Mouse (Mus musculus): ENCODE measurements around the gene Pgm5. TPM values are rescaled to one million over a fixed set of nuclear protein-coding genes. Genes with fewer than 3 reads are reported as not detected.

Pgm5 gene
- polyA plus RNA-seq, 1 experiment from 2014 or later = 0.35 TPM

DNA sequence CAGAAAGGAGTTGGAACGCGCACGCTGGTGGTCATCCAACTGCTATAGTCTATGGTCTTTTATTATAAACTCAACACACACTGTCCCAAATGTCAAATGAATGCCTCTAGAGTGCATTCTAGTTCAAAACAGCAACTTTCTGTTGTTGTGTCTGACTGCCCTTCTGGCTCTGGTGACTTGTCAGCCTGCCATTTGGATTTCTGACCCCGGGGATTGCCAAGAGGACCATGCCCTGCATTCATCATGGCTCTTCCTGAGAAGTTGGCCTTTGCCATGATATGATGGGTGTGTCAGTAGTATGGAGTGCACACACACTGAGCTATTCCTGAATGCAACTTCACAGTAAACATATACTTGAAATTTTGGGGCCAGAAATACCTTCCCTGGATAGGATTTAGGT is 172.1 kb downstream of the Pgm5 start:
- H3K9me3 ChIP-seq (replicated peaks) = no peaks in the 10 kb centered on the region
- no peaks in the 10 kb centered on the region for H3K27me3 ChIP-seq
- no peak overlapping the region for H3K4me3 ChIP-seq
- no peak for ATAC-seq
- no peak overlapping the region for H3K27ac ChIP-seq
- no peak overlapping the region for H3K9ac ChIP-seq
- H3K4me2 ChIP-seq = no peak overlapping the region
- no peaks in the 10 kb centered on the region for H3K36me3 ChIP-seq (ENCODE audit: poor library complexity, severe bottlenecking)
- 98% methylated on average over 4 of the region's 4 CpGs for WGBS
- H3K4me1 ChIP-seq = no peaks in the 10 kb centered on the region

DNA sequence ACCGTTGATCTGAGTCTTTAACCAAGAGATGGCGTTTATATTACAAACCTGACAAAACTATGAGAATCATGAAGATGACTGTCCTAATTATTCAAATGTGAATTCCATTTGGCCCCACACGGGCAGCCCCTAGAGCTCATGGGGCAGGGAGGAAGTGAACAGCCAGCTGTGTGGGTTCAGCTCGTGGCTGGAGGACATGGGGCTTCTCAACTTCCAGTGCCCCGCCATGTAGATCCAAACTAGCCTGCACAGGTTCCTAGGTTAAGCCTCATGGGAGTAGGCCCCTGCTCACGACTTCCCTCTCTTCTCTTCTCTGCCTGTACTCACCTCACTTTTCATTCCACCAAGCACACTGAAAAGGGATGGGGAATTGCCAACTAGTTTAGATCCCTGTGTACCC is 173.3 kb downstream of the Pgm5 start:
- Histone ChIP-seq H3K4me2 (no peak overlapping the region), H3K36me3 (ENCODE audit: poor library complexity, severe bottlenecking) (no peaks in the 10 kb centered on the region), H3K9ac (no peak overlapping the region), H3K4me3 (no peak overlapping the region), H3K27me3 (no peaks in the 10 kb centered on the region), H3K9me3 (replicated peaks) (no peaks in the 10 kb centered on the region), H3K4me1 (no peaks in the 10 kb centered on the region), H3K27ac (no peak overlapping the region)
- WGBS = 84% methylated on average over 6 of the region's 6 CpGs
- no peak for ATAC-seq

DNA sequence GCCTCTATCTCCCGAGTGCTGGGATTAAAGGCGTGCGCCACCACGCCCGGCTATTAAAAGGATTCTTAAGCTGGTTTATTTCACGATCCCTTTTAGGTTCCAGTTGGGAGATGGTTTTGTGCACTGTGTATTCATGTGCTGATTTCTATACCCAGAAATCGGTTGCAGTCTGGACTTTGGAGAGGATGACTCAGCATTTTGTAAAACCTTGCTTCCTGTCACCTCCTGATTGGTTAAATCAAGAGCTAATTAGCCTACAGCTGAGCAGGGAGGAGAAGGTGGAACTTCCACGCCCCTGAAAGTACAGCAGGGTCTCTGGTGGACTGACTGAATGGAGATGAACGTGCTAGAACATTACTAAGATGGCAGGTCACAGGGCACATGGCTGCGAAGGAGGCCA is 175.2 kb downstream of the Pgm5 start:
- Histone ChIP-seq H3K4me2 (no peak overlapping the region), H3K4me3 (no peak overlapping the region), H3K36me3 (ENCODE audit: poor library complexity, severe bottlenecking) (no peaks in the 10 kb centered on the region), H3K27ac (no peak overlapping the region), H3K27me3 (no peaks in the 10 kb centered on the region), H3K9ac (no peak overlapping the region), H3K9me3 (replicated peaks) (no peaks in the 10 kb centered on the region), H3K4me1 (no peaks in the 10 kb centered on the region)
- 86% methylated on average over 10 of the region's 10 CpGs for WGBS
- no peak for ATAC-seq

DNA sequence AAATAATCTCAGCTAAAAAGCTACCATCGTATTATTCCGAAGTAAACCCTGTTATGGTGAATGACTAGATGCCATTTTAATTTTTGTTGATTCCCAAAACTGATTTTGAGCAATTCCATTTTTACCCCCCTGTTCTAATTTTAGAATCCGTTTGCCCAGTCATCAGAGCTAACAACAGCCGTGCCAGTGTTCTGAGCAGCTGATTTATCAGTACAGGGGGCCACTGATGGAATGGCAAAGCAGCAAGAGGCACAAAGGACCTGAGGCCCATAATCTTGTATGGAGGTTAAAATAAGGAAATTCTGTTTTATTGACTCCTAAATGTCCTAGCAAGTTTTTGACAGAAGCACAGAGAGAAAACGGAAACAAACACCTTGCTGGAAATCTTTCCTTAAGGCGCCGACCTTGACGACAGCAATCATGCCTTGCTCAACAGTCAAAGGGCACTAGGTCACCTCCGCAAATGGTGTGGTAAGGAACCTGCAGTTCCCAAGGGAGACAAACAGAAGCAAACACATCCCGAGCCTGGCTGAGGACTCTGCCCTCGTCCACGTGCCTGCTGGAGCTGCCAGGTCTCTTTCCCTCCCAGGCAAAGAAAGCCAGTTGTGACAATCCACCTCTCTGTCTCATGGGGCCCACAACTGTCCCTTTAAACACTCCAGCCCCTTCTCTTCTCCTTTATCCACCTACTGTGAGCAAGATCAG is 178.5 kb downstream of the Pgm5 start:
- no peak overlapping the region for H3K4me3 ChIP-seq
- 81% methylated on average over 12 of the region's 12 CpGs for WGBS
- ATAC-seq = no peak

DNA sequence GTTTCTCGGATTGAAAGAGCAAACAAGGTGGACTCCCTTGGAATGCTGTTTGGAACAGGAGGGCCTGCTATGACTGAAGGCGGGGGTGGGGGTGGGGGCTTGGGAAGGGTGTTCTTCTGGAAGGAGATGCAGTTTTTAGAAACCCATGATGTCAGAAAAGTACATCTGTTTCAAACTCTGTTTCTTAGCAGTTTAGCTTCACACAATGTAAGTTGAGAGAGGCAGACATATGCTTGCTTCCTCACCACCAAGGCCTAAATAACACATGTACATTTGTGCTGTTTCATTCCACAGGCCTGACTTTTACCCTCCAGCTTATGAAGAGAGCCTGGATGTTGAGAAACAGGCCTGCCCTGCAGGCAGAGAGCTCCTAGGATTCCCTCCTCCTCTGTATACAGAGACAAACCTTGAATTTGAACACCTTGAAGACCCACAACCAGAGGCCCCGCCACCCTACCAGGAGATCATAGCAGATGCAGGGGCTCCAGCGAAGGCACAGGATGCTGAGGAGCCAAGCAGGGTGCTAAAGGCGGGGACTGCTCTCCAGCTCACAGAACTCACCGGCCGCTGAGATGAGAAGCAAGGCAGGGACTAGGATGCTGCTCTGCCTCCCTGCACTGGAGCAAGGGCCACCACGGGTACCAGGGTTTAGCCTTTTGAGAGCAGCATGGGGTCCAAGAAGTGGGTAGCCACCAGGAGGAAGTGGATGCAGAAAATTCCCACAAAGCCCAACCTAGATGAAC is 184.2 kb downstream of the Pgm5 start:
- Histone ChIP-seq H3K27me3 (no peaks in the 10 kb centered on the region), H3K9ac (no peak overlapping the region), H3K27ac (no peak overlapping the region), H3K36me3 (ENCODE audit: poor library complexity, severe bottlenecking) (no peaks in the 10 kb centered on the region), H3K4me3 (no peak overlapping the region), H3K4me1 (no peaks in the 10 kb centered on the region), H3K9me3 (replicated peaks) (no peaks in the 10 kb centered on the region), H3K4me2 (no peak overlapping the region)
- 69% methylated on average over 8 of the region's 8 CpGs for WGBS
- no peak for ATAC-seq

More for the DNA sequence above, 178.5 kb downstream of the Pgm5 start:
- H3K9me3 ChIP-seq (replicated peaks) = no peaks in the 10 kb centered on the region
- H3K27me3 ChIP-seq = no peaks in the 10 kb centered on the region
- H3K4me1 ChIP-seq = no peaks in the 10 kb centered on the region
- no peaks in the 10 kb centered on the region for H3K36me3 ChIP-seq (ENCODE audit: poor library complexity, severe bottlenecking)
- H3K9ac ChIP-seq = no peak overlapping the region
- H3K27ac ChIP-seq = no peak overlapping the region
- H3K4me2 ChIP-seq = no peak overlapping the region

DNA sequence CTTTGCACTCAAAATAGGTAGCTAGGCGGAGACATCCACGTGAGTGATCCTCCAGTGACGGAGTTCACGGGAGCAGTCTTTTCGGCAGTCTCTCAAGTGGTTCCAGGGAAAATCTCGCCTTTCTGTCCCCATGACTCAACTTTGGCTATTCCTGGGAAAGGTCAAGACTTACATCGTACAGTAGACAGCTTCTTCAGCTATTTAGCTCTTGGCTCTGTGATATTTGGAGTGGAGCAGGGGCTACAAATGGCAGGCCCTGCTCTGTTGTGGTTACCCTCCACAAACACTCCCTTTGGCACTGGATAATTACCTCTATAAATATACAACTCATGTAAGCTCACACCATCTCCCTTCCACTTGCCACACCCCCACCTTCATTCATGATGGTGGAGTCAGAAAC is 185.2 kb downstream of the Pgm5 start:
- Histone ChIP-seq H3K27ac (no peak overlapping the region), H3K4me3 (no peak overlapping the region), H3K27me3 (no peaks in the 10 kb centered on the region), H3K4me1 (no peaks in the 10 kb centered on the region), H3K9me3 (replicated peaks) (no peaks in the 10 kb centered on the region), H3K4me2 (no peak overlapping the region), H3K9ac (no peak overlapping the region), H3K36me3 (ENCODE audit: poor library complexity, severe bottlenecking) (no peaks in the 10 kb centered on the region)
- ATAC-seq = no peak
- WGBS = 92% methylated on average over 7 of the region's 7 CpGs

DNA sequence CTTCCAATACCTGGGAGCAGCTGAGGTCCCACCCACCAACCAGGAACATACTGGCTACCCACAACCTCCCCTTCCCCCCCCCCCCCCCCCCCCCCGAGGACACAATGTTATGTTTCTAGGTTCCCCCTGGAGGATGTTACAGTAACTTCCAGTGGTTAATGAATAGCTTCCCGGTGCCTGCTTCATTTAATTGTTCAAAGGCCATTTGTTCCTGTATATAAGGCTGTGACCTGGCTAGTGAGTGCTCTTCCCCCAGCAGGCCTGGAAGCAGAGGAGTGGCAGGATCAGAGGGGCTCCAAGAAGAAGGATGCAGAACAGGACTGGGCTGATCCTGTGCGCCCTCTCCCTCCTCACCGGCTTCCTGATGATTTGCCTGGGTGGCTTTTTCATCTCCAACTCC is 187.9 kb downstream of the Pgm5 start, which contains the start of gene Tmem252:
Tmem252 (plus strand) TSS at position 247 of the 400 bp plus-strand sequence.
- Histone ChIP-seq H3K9me3 (replicated peaks) (no peaks in the 10 kb centered on the region), H3K4me2 (no peak within 1 kb of the TSS), H3K4me3 (no peak within 1 kb of the TSS), H3K9ac (no peak within 1 kb of the TSS), H3K36me3 (ENCODE audit: poor library complexity, severe bottlenecking) (no peaks in the 10 kb centered on the region), H3K27ac (no peak within 1 kb of the TSS), H3K4me1 (no peaks in the 10 kb centered on the region), H3K27me3 (no peaks in the 10 kb centered on the region)
- 59% methylated on average over 4 of the region's 4 CpGs for WGBS
- ATAC-seq = no peak

DNA sequence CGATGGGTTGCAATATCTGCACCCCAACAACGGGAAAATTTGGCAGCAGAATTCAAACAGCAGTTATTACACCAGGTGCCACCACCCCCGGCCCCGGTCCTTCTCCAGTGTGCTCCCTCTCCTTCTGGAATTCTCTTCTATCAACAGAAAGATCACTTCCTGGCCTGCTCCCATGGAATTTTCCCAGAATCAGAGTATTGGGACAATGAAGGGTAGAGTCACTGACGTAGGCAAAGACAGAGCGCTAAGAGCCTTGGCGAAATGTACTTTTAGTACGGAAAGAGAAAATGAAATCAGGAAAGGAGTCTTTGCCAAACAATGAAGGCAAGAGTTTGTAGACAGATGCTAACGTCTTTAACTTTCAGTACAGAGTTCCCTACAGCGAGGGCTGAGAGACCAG is 188.3 kb downstream of the Pgm5 start:
- H3K9me3 ChIP-seq (replicated peaks) = no peaks in the 10 kb centered on the region
- no peak overlapping the region for H3K9ac ChIP-seq
- no peaks in the 10 kb centered on the region for H3K27me3 ChIP-seq
- no peak overlapping the region for H3K27ac ChIP-seq
- no peaks in the 10 kb centered on the region for H3K4me1 ChIP-seq
- H3K4me2 ChIP-seq = no peak overlapping the region
- WGBS = 89% methylated on average over 10 of the region's 10 CpGs
- no peaks in the 10 kb centered on the region for H3K36me3 ChIP-seq (ENCODE audit: poor library complexity, severe bottlenecking)
- no peak overlapping the region for H3K4me3 ChIP-seq
- ATAC-seq = no peak

- Histone ChIP-seq H3K4me1 (no peaks in the 10 kb centered on the region), H3K9me3 (replicated peaks) (no peaks in the 10 kb centered on the region), H3K4me2 (no peak overlapping the region), H3K36me3 (ENCODE audit: poor library complexity, severe bottlenecking) (no peaks in the 10 kb centered on the region), H3K27ac (no peak overlapping the region), H3K4me3 (no peak overlapping the region), H3K27me3 (no peaks in the 10 kb centered on the region), H3K9ac (no peak overlapping the region)
- no peak for ATAC-seq
- 82% methylated on average over 10 of the region's 10 CpGs for WGBS
Measured at GRCm38 (mm10) chr19:24672366-24672960, 189.2 kb downstream of the Pgm5 start.

DNA sequence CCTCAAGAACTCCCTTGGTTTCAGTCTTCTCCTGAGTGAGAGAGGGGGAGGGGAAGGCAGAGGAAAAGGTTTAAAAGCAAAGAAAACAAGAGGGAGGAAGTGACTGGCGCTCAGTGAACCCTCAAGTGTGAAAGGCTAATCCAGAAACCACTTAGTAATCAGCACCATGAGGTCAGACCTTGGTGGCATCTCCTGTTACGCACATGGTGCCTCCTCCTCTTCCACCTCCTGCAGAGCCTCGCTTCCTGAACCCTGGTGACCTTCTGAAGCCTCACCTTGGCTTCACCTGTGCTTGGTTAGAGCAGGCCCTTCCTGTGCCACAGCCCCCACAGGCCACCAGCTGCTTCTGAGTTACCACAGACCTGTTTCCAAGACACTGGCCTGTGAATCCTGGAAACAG is 190.1 kb downstream of the Pgm5 start:
- Histone ChIP-seq H3K27ac (no peak overlapping the region), H3K9me3 (replicated peaks) (no peaks in the 10 kb centered on the region), H3K4me1 (no peaks in the 10 kb centered on the region), H3K4me2 (no peak overlapping the region), H3K4me3 (no peak overlapping the region), H3K36me3 (ENCODE audit: poor library complexity, severe bottlenecking) (no peaks in the 10 kb centered on the region), H3K9ac (no peak overlapping the region), H3K27me3 (no peaks in the 10 kb centered on the region)
- ATAC-seq = no peak
- WGBS = 69% methylated on average over 3 of the region's 3 CpGs

- Histone ChIP-seq H3K4me1 (no peaks in the 10 kb centered on the region), H3K9me3 (replicated peaks) (no peaks in the 10 kb centered on the region), H3K27me3 (no peaks in the 10 kb centered on the region), H3K4me3 (no peak overlapping the region), H3K27ac (no peak overlapping the region), H3K36me3 (ENCODE audit: poor library complexity, severe bottlenecking) (no peaks in the 10 kb centered on the region), H3K4me2 (no peak overlapping the region), H3K9ac (no peak overlapping the region)
- ATAC-seq = no peak
- WGBS = 74% methylated on average over 3 of the region's 3 CpGs
Measured at GRCm38 (mm10) chr19:24667527-24667926, 194.1 kb downstream of the Pgm5 start.

- no peak overlapping the region for H3K9ac ChIP-seq
- no peaks in the 10 kb centered on the region for H3K9me3 ChIP-seq (replicated peaks)
- no peaks in the 10 kb centered on the region for H3K4me1 ChIP-seq
- no peak overlapping the region for H3K27ac ChIP-seq
- 79% methylated on average over 11 of the region's 11 CpGs for WGBS
- no peak overlapping the region for H3K4me3 ChIP-seq
- H3K36me3 ChIP-seq (ENCODE audit: poor library complexity, severe bottlenecking) = no peaks in the 10 kb centered on the region
- H3K4me2 ChIP-seq = no peak overlapping the region
- no peak for ATAC-seq
- no peaks in the 10 kb centered on the region for H3K27me3 ChIP-seq
Measured at GRCm38 (mm10) chr19:24665771-24666170, 195.9 kb downstream of the Pgm5 start.

All from forebrain, embryonic 13.5 days (tissue).